Mouse (Mus musculus): ENCODE results near the gene Vmn2r85.
"Not testable (repeated sequence)": the region's sequence is repeated elsewhere in the genome, so short reads cannot be mapped to it uniquely, and the experiment has no call there.

Vmn2r85 gene

GRCm38 (mm10) chr10:130429603-130430002 lies at the start of gene Vmn2r85:
Vmn2r85 (minus strand) TSS chr10:130429703.
- DNase-seq: not testable (repeated sequence)

- DNase-seq: no peak
Observed at GRCm38 (mm10) chr10:130470311-130470760, 40.8 kb upstream of the Vmn2r85 start.

DNA sequence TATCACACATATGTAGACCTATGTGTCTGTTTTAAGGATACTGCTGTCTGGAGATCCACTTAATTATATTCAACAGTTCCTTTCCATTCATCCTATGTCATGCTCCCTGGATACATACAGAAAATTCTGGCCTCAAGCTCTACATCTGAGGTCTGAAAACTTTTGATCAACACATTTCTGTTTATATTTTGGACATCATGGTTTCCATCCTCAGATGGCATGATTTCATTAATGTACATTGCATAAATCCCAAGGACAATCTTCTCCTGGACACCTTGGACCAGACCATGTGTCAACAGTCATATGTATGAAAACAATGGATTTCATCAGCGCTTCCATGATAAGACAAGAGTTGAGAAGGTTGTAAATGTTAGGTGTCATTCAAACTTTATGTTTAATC lies 26.4 kb upstream of the Vmn2r85 start, which contains the start of gene Vmn2r86:
Vmn2r86 (minus strand) TSS at position 101 of the 400 bp plus-strand sequence.
- DNase-seq: not testable (repeated sequence)

GRCm38 (mm10) chr10:130444776-130445175 lies 15.3 kb upstream of the Vmn2r85 start:
- no peak for DNase-seq

- not testable (repeated sequence) for DNase-seq
Observed at GRCm38 (mm10) chr10:130434185-130434898, 4.8 kb upstream of the Vmn2r85 start.

GRCm38 (mm10) chr10:130422368-130422767 lies 7.1 kb downstream of the Vmn2r85 start:
- not testable (repeated sequence) for DNase-seq

DNA sequence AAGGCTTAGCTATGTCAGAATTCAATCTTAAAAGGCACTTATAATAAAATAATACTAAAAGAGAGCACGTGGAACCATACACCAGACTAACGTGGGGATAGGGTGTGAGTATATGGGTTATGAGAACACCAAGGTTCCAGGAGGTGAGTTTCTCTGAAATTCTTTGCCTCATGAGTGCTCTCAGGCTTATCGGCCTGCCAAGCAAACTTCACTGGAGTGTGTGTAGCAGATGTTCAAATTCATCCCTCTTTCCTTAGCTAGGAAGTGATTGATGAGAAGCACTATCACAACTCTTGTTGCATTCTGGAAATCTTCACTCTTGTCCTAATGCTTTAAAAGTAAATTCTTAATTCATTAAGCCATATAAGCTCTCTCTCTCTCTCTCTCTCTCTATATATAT lies 9.1 kb downstream of the Vmn2r85 start:
- DNase-seq: no peak

DNA sequence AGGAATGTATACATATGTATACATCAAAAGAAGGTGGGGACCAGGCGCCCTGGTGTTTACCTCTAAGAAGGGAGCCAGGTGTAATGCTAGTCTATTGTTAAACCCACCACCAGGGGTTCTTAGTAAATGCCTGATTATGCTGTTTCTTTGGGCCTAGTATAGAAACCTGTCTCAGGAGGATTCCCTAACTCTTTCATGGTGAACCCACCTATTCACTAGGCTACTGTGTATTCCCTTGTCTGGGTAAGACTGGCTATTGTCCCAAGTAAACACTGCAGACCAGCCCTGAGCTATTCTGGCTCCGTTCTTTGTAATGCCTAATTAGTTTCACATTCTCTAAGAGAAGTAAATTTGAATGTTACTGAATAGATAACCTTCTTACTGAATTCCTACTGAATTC lies 9.5 kb downstream of the Vmn2r85 start:
- DNase-seq: not testable (repeated sequence)

DNA sequence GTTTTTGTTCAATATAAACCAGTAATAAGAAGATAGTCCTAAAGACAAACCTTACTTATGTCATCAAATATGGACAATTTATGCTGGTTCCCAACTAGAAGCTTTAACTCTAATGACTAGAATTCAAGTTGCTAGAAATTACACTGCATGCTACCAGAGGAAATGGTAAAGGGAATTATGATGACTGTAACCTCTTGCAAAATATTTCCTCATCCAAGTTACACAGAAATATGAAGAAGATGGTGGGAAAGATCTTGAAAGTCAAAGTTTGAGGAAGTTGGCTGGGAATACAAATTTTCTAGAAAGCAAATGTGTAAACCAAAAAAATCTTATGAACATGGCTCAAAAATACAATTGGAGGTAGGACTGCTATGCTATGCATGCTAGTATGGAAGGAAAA lies 13.2 kb downstream of the Vmn2r85 start:
- DNase-seq: not testable (repeated sequence)

- DNase-seq: not testable (repeated sequence)
Observed at GRCm38 (mm10) chr10:130412167-130412698, 17.3 kb downstream of the Vmn2r85 start.

GRCm38 (mm10) chr10:130394232-130394631 lies 35.3 kb downstream of the Vmn2r85 start, which contains the start of gene Vmn2r84:
Vmn2r84 (minus strand) TSS chr10:130394332.
- no peak for DNase-seq

DNA sequence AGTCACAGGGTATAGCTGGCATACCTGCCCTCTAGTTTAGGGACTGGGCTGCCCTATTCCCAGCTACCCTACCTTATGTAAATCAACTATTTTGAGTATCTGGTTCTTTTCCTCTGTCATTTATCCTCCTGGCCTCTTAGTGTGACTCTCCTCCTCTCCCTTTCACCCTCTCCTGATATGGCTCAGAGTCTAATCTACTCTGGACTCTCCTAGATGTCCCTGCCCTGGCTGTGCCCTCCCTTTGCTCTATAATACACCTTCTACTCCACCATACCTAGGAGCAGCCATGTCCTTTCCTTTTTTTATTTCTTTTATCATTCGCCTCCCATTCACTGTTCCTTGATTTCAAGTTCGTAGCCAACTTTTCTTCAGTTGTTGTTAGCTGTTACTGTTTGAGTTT lies 54.4 kb downstream of the Vmn2r85 start:
- DNase-seq: no peak

DNA sequence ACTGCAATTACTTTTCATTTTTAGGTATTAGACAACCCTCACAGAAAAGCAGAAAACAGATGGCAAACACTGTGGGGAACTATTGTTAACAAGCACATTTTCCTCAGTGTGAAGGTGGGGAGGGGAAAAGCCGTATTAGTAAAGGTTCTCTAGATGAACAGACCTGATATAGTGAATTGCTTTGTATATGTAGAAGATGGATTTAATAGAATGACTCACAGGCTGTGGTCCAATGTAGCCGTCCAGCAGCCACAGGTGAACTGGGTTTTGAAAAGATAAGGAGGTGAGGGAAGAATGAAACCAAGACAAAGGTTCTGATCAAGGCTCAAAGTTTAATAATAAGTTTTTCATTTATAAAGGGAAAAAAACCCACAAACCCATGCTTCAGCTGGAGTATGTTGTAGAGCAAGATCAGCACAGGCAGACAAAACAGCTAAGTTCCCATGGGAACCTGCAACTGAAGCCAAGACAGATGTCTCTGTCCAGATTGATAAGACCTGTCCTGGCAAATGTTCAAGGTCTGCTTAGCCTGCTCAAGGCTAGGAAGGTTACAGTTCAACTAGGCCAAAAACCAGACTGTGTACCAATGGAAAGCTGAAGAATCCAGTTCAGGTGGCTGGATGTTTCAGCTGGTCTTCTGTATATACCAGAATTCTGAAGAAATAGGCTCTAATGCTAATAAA lies 56.9 kb downstream of the Vmn2r85 start:
- DNase-seq: no peak

DNA sequence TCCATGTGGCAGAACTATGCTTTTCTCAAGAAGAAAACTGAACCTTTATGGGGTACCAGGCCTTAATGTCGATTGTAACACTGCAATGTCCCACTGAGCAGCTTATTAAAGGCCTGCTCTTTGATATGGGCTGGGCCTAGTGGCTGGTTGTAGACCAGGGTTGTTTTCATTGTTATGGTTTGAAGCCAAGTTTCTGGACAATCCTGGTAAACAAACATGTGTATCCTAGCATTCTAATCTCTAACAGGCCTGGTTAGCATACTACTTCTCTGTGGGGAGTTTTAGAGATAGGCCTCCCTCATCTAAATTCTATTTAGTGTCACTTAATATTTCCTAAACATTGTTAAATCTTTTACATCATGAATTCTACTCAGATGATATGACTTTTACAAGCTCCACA lies 57.9 kb downstream of the Vmn2r85 start:
- no peak for DNase-seq

DNA sequence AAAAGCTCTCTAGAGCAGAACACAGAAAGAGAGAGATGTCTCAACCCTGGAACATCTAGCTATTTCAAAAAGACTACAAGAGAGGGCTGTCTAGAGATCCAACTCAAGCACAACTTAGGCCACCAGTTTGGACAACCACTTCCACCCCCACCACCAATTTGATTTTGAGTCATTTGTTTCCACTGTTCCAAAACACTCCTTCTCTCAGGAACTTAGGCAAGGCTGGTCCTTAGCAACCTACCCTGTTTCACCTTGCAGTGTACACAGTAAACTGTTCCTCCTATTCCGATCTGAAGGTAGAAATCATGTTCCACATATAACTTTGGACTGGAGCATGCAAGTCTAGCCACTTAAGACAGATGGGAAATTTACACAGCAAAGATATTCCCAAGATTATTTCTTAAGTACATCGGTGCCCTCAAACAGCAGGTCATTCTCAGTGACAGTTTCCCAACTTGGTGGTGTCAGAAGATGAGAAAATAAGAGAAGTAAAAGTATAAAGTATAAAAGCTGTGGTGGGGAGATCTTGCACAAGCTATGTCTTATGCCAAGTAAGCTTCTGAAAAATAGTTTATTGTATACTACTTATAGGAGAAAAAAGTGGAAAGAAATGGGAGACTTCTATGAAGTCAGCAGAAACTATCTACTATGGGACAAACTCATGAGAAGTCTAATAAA lies 59.4 kb downstream of the Vmn2r85 start:
- DNase-seq: no peak

DNA sequence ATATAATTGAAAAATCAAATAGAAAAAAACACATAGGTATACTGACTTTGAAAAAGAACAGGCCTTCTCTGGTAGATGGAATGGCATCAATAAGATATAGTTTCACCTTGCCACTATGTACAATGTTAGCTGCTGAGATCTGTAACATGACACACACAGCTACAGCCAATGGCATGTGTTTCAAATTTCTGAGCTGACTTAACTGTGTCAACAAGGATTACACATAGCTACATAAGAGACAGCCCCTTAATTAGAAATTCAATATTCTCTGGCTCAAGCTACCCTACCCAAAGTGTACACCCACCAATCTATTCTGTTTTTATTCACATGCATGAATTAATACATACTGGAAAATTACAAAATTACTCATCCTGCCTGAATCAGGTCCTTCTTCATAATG lies 61.1 kb downstream of the Vmn2r85 start:
- DNase-seq: no peak

- DNase-seq: no peak
Observed at GRCm38 (mm10) chr10:130364766-130365165, 64.7 kb downstream of the Vmn2r85 start.

Measured in cerebellum, adult 9-11 months (tissue).